Mouse (Mus musculus): ENCODE data around the gene Cfap61.

Cfap61 gene

DNA sequence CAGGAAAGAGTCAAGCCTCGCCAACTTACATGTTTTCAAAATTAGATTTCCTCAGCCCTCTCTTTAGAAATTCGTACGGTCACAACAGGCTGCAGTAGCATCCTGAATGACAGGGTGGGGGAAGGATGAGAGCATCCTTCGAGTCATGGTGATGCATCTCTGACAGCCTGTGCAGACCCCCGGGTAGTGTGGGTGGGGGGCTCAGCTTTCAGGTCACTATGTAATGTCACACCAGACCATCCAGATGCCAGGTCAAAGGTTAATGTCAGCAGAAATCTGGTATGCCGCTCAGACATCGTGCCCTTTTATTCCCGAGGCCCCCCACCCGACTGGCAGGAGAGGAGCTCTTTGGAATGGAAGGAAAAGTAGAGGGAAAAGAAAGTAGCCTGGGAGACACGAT lies 15.7 kb downstream of the Cfap61 start:
- DNase-seq: no peak

DNA sequence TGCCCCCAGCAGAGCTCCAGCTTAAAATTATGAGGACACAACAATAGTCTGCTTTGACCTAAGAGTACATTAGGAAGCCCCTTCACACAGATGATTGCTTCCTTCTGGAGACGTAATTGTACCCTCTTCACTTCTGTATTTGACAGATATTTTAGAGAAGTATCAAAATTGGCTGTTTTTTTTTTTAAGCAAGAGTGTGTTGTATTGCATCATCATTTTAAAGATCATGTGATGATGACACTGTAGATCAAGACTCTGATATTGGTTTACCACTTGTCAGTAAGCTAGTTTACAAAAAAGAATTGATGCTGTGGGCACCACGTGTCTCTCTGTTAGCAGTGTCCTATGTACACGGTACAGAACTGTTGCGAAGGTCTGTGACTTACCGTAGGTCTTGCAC lies 18.1 kb downstream of the Cfap61 start:
- DNase-seq: no peak

- DNase-seq: no peak
Observed at GRCm38 (mm10) chr2:145955844-145956243, 21.3 kb downstream of the Cfap61 start.

- DNase-seq: no peak
Observed at GRCm38 (mm10) chr2:145956318-145956717, 21.7 kb downstream of the Cfap61 start.

DNA sequence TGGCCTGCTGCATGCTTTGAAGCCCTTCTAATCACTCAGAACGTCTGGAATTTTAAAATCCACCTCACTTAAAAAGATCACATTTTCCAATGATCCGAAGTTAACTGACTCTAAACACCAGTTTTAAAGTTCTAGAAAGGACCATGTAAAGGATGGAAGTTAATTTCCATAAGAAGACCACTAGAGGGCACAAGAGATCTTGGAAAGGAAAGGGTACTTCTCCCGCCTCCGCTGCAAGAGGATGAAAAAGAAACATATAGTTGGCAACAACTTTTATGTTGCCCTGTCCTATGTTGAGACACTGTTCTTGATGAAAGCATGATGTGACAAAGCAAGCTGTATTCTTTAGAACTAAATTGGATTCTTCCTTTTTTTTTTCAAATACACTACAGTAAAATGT lies 22.9 kb downstream of the Cfap61 start:
- DNase-seq: no peak

- no peak for DNase-seq
Observed at GRCm38 (mm10) chr2:145958097-145958496, 23.5 kb downstream of the Cfap61 start.

GRCm38 (mm10) chr2:145958551-145958950 lies 24.0 kb downstream of the Cfap61 start:
- DNase-seq: no peak

GRCm38 (mm10) chr2:145961861-145962260 lies 27.3 kb downstream of the Cfap61 start:
- no peak for DNase-seq

DNA sequence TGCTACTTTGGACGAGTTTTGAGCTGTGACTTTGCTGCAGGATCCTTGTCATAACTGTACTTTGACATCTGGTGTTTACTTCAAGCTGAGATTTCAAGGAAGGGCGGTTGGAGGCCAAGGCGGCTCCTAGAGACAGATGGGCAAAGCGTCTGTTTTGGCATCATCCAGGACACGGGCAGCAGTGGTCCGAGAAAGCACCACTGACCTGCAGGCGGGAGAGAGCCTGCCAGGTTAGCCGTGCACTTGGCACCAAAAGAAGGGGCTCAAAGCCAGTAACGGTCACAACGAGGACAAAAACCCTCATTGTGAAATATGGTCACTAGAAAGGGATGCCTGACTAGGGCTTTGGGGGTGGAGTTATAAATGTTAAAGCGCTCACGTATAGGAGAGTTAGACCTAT lies 36.2 kb downstream of the Cfap61 start:
- no peak for DNase-seq

- DNase-seq: peak; percentile 45
Observed at GRCm38 (mm10) chr2:145971237-145972010, 36.8 kb downstream of the Cfap61 start.

DNA sequence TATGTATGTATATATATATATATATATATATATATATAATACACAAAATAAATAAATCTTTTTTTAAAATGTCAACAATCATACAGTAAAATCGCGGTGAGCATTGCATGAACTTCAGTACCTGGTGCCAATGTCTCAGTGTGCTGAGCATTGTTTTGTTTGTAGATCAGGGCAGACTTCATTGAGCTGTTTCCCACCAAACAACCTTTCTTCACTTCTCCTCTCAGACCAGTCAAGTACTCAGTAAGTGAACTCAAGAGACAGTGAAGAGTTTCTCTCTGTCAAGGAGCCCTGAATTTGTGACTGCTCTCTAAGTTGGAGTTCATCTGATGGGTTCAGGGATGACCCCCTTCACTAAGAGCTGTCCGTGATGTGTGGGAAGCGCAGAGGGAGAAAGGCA lies 38.0 kb downstream of the Cfap61 start:
- no peak for DNase-seq

- no peak for DNase-seq
Observed at GRCm38 (mm10) chr2:145979616-145980015, 45.0 kb downstream of the Cfap61 start.

- no peak for DNase-seq
Observed at GRCm38 (mm10) chr2:145980881-145981280, 46.3 kb downstream of the Cfap61 start.

- DNase-seq: no peak
Observed at GRCm38 (mm10) chr2:145981699-145982112, 47.1 kb downstream of the Cfap61 start.

- no peak for DNase-seq
Observed at GRCm38 (mm10) chr2:145982317-145983045, 47.9 kb downstream of the Cfap61 start.

GRCm38 (mm10) chr2:145987757-145988156 lies 53.2 kb downstream of the Cfap61 start:
- no peak for DNase-seq

DNA sequence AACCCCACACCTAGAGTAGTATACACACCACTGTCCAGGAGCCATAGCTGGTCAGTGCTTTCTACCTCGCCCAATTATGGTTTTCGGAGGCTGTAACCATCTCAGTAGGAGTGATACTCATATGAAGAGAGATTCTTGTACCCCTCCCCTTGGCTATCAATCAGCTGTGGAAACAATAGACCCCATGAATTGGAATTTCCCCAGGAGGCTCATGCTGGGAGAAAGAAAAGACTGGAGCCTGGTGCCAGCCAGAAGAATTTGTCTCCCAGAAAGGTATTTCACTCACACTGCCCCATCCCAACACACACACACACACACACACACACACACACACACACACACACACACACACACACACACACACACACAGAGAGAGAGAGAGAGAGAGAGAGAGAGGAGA lies 55.9 kb downstream of the Cfap61 start:
- DNase-seq: no peak

GRCm38 (mm10) chr2:145996472-145996871 lies 61.9 kb downstream of the Cfap61 start:
- DNase-seq: no peak

- DNase-seq: no peak
Observed at GRCm38 (mm10) chr2:145997956-145998525, 63.5 kb downstream of the Cfap61 start.

- DNase-seq: no peak
Observed at GRCm38 (mm10) chr2:146008801-146009200, 74.2 kb downstream of the Cfap61 start.

GRCm38 (mm10) chr2:146009596-146010349 lies 75.2 kb downstream of the Cfap61 start:
- no peak for DNase-seq

DNA sequence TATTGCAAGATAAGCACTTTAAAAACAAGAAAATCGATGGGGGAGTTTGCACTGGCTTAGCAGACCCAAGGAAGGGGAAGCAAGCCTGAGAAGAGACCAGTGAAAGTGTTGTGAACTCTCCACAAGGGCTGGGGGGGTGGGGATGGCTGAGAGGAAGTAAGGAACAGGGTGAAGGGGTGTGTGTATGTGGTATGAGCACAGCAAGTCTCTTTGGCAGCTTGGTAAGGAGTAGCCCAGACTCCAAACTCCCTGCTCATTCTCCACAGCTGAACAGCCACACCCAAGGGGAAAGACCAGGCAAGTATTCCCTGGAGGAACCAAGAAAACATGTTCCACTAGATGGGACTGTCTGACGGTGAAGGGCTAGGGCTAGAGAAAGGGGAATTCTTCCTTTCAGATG lies 76.2 kb downstream of the Cfap61 start:
- no peak for DNase-seq
